Mouse (Mus musculus) embryonic facial prominence, embryonic 15.5 days (tissue): ENCODE measurements around the gene Banf2. TPM values are rescaled to one million over a fixed set of nuclear protein-coding genes. Genes with fewer than 3 reads are reported as not detected.

Experiments
- ATAC-seq: fragments of 200-750 bp; cut with Nextera tagmentation; 2 replicates; pipeline ENCODE4 v1.8.0; 2017; ENCODE audit warnings: low read depth, moderate TSS enrichment; ENCODE audit not compliant: insufficient number of reproducible peaks, low FRiP score, low TSS enrichment
- H3K27ac ChIP-seq: fragments of 300-500 bp; sonication (generic); replicated peaks from 2 replicates; pipeline ENCODE4 v1.5.1; 2015; ENCODE audit warnings: mild to moderate bottlenecking, inconsistent platforms
- H3K27me3 ChIP-seq: fragments of 300-500 bp; sonication (generic); 2 replicates; pipeline ENCODE4 v1.6.1; 2015; ENCODE audit warnings: inconsistent platforms
- H3K36me3 ChIP-seq: fragments of 300-500 bp; sonication (generic); 2 replicates; pipeline ENCODE4 v1.6.1; 2015; ENCODE audit warnings: mild to moderate bottlenecking, inconsistent platforms
- H3K4me1 ChIP-seq: fragments of 300-500 bp; sonication (generic); 2 replicates; pipeline ENCODE4 v1.6.1; 2015; ENCODE audit warnings: inconsistent platforms
- H3K4me2 ChIP-seq: fragments of 300-500 bp; sonication (generic); replicated peaks from 2 replicates; pipeline ENCODE4 v1.6.1; 2015; ENCODE audit warnings: mild to moderate bottlenecking, inconsistent platforms
- H3K4me3 ChIP-seq: fragments of 300-500 bp; sonication (generic); replicated peaks from 2 replicates; pipeline ENCODE4 v1.5.1; 2015; ENCODE audit warnings: mild to moderate bottlenecking, inconsistent platforms
- H3K9ac ChIP-seq: fragments of 300-500 bp; sonication (generic); 2 replicates; pipeline ENCODE4 v1.6.1; 2015; ENCODE audit warnings: inconsistent platforms
- H3K9me3 ChIP-seq: fragments of 300-500 bp; sonication (generic); replicated peaks from 2 replicates; pipeline ENCODE4 v1.6.1; 2016; ENCODE audit warnings: inconsistent platforms
- WGBS: fragments of 180-500 bp; shearing (Covaris S2); methylation state at CpG from one replicate; pipeline ENCODE4 v1.1.7; 2015; 5-methylcytosine and 5-hydroxymethylcytosine counted together
- polyA plus RNA-seq: library from polyadenylated mRNA; unstranded; fragments of >200 nt; fragmentation: Nextera tagmentation; extraction: Ambion mirVana; gene quantifications from 2 replicates; pipeline ENCODE4 v1.2.1, GENCODE M21; 2015

Banf2 gene
- polyA plus RNA-seq, 1 experiment from 2014 or later, result not detected

- Histone ChIP-seq H3K4me2 (no peak overlapping the region), H3K27me3 (no peaks in the 10 kb centered on the region), H3K9me3 (no peaks in the 10 kb centered on the region), H3K27ac (no peak overlapping the region), H3K36me3 (no peaks in the 10 kb centered on the region), H3K9ac (no peak overlapping the region), H3K4me3 (no peak overlapping the region), H3K4me1 (peaks cover 3% of the 10 kb centered on the region; the same call in 1 of the 2 replicates)
- WGBS, result 71% methylated on average over 4 of the region's 4 CpGs
- no peak for ATAC-seq
Measured at GRCm38 (mm10) chr2:144026456-144026855, 6.4 kb upstream of the Banf2 start.

- no peak overlapping the region for H3K9ac ChIP-seq
- no peaks in the 10 kb centered on the region for H3K27me3 ChIP-seq
- no peak overlapping the region for H3K4me3 ChIP-seq
- H3K4me1 ChIP-seq, result no peaks in the 10 kb centered on the region
- no peak overlapping the region for H3K4me2 ChIP-seq
- no peaks in the 10 kb centered on the region for H3K36me3 ChIP-seq
- no peaks in the 10 kb centered on the region for H3K9me3 ChIP-seq
- H3K27ac ChIP-seq, result no peak overlapping the region
- no peak for ATAC-seq
- 80% methylated on average over 7 of the region's 7 CpGs for WGBS
Measured at GRCm38 (mm10) chr2:144030791-144031190, 2.1 kb upstream of the Banf2 start.

GRCm38 (mm10) chr2:144044726-144045125, 11.9 kb downstream of the Banf2 start:
- Histone ChIP-seq H3K27me3 (no peaks in the 10 kb centered on the region), H3K36me3 (no peaks in the 10 kb centered on the region), H3K4me2 (no peak overlapping the region), H3K4me3 (no peak overlapping the region), H3K9me3 (peaks cover 3% of the 10 kb centered on the region; the same call in 1 of the 2 replicates), H3K27ac (no peak overlapping the region), H3K9ac (no peak overlapping the region), H3K4me1 (0 out of 2 replicates have a peak, but pooled peaks cover 14% of the 10 kb centered on the region)
- 58% methylated on average over 6 of the region's 6 CpGs for WGBS
- no peak for ATAC-seq

GRCm38 (mm10) chr2:144045756-144046560, 13.1 kb downstream of the Banf2 start:
- H3K27ac ChIP-seq, result no peak overlapping the region
- H3K4me3 ChIP-seq, result no peak overlapping the region
- H3K9me3 ChIP-seq, result peaks cover 3% of the 10 kb centered on the region; the same call in 1 of the 2 replicates
- ATAC-seq, result no peak
- 0 out of 2 replicates have a peak, but pooled peaks cover 14% of the 10 kb centered on the region for H3K4me1 ChIP-seq
- 61% methylated on average over 5 of the region's 5 CpGs for whole genome bisulfite sequencing
- H3K27me3 ChIP-seq, result no peaks in the 10 kb centered on the region
- H3K9ac ChIP-seq, result no peak overlapping the region
- H3K4me2 ChIP-seq, result no peak overlapping the region
- no peaks in the 10 kb centered on the region for H3K36me3 ChIP-seq

- 0 out of 2 replicates have a peak, but pooled peaks cover 14% of the 10 kb centered on the region for H3K4me1 ChIP-seq
- WGBS, result 55% methylated on average over 11 of the region's 11 CpGs
- H3K9ac ChIP-seq, result no peak overlapping the region
- no peaks in the 10 kb centered on the region for H3K36me3 ChIP-seq
- no peak overlapping the region for H3K27ac ChIP-seq
- H3K4me2 ChIP-seq, result no peak overlapping the region
- H3K4me3 ChIP-seq, result no peak overlapping the region
- H3K9me3 ChIP-seq, result peaks cover under 1% of the 10 kb centered on the region; the same call in 1 of the 2 replicates
- ATAC-seq, result no peak
- H3K27me3 ChIP-seq, result no peaks in the 10 kb centered on the region
Measured at GRCm38 (mm10) chr2:144046916-144047315, 14.1 kb downstream of the Banf2 start.

GRCm38 (mm10) chr2:144050146-144050680, 17.4 kb downstream of the Banf2 start:
- Histone ChIP-seq H3K9me3 (no peaks in the 10 kb centered on the region), H3K4me1 (0 out of 2 replicates have a peak, but pooled peaks cover 14% of the 10 kb centered on the region), H3K36me3 (no peaks in the 10 kb centered on the region), H3K4me2 (no peak overlapping the region), H3K4me3 (no peak overlapping the region), H3K27me3 (no peaks in the 10 kb centered on the region), H3K9ac (no peak overlapping the region), H3K27ac (no peak overlapping the region)
- no peak for ATAC-seq
- 51% methylated on average over 8 of the region's 8 CpGs for WGBS

GRCm38 (mm10) chr2:144050861-144051260, 18.0 kb downstream of the Banf2 start:
- no peak overlapping the region for H3K9ac ChIP-seq
- no peak for ATAC-seq
- no peaks in the 10 kb centered on the region for H3K36me3 ChIP-seq
- H3K9me3 ChIP-seq, result no peaks in the 10 kb centered on the region
- no peaks in the 10 kb centered on the region for H3K27me3 ChIP-seq
- H3K4me2 ChIP-seq, result no peak overlapping the region
- H3K4me1 ChIP-seq, result 0 out of 2 replicates have a peak, but pooled peaks cover 14% of the 10 kb centered on the region
- H3K4me3 ChIP-seq, result no peak overlapping the region
- WGBS, result 85% methylated on average over 6 of the region's 6 CpGs
- no peak overlapping the region for H3K27ac ChIP-seq

- no peak for ATAC-seq
- no peak overlapping the region for H3K4me2 ChIP-seq
- no peaks in the 10 kb centered on the region for H3K9me3 ChIP-seq
- H3K27me3 ChIP-seq, result no peaks in the 10 kb centered on the region
- WGBS, result 76% methylated on average over 8 of the region's 8 CpGs
- no peak overlapping the region for H3K4me3 ChIP-seq
- H3K9ac ChIP-seq, result no peak overlapping the region
- H3K27ac ChIP-seq, result no peak overlapping the region
- no peaks in the 10 kb centered on the region for H3K36me3 ChIP-seq
- H3K4me1 ChIP-seq, result no peaks in the 10 kb centered on the region
Measured at GRCm38 (mm10) chr2:144052410-144053065, 19.7 kb downstream of the Banf2 start.

- no peak for ATAC-seq
- no peak overlapping the region for H3K27ac ChIP-seq
- no peaks in the 10 kb centered on the region for H3K36me3 ChIP-seq
- H3K4me2 ChIP-seq, result no peak overlapping the region
- no peaks in the 10 kb centered on the region for H3K9me3 ChIP-seq
- 53% methylated on average over 2 of the region's 2 CpGs for WGBS
- H3K9ac ChIP-seq, result no peak overlapping the region
- no peaks in the 10 kb centered on the region for H3K4me1 ChIP-seq
- H3K4me3 ChIP-seq, result no peak overlapping the region
- H3K27me3 ChIP-seq, result no peaks in the 10 kb centered on the region
Measured at GRCm38 (mm10) chr2:144057735-144058134, 24.9 kb downstream of the Banf2 start.

- Histone ChIP-seq H3K4me3 (no peak overlapping the region), H3K27ac (no peak overlapping the region), H3K4me1 (no peaks in the 10 kb centered on the region), H3K4me2 (no peak overlapping the region), H3K36me3 (no peaks in the 10 kb centered on the region), H3K9ac (no peak overlapping the region), H3K27me3 (no peaks in the 10 kb centered on the region), H3K9me3 (no peaks in the 10 kb centered on the region)
- ATAC-seq, result no peak
- WGBS, result 66% methylated on average over 6 of the region's 6 CpGs
Measured at GRCm38 (mm10) chr2:144061701-144062100, 28.8 kb downstream of the Banf2 start.

- ATAC-seq, result no peak
- Histone ChIP-seq H3K36me3 (no peaks in the 10 kb centered on the region), H3K4me3 (no peak overlapping the region), H3K4me1 (peaks cover 5% of the 10 kb centered on the region; the same call in 1 of the 2 replicates), H3K4me2 (no peak overlapping the region), H3K9me3 (no peaks in the 10 kb centered on the region), H3K27me3 (no peaks in the 10 kb centered on the region), H3K9ac (no peak overlapping the region), H3K27ac (no peak overlapping the region)
- 92% methylated on average over 2 of the region's 2 CpGs for WGBS
Measured at GRCm38 (mm10) chr2:144065499-144065898, 32.6 kb downstream of the Banf2 start.
